Mouse (Mus musculus) myocyte (in vitro differentiated cells): Measurements from ENCODE around the gene Gabbr2. TPM values are rescaled to one million over a fixed set of nuclear protein-coding genes. Genes with fewer than 3 reads are reported as not detected.

ENCODE experiments used
- H3K27me3 ChIP-seq: one replicate; pipeline ENCODE4 v1.6.1; 2011; ENCODE audit not compliant: control insufficient read depth, insufficient read depth, insufficient read length
- H3K36me3 ChIP-seq: one replicate; pipeline ENCODE4 v1.6.1; 2011; ENCODE audit not compliant: control insufficient read depth, insufficient read depth
- H3K4me2 ChIP-seq: one replicate; pipeline ENCODE4 v1.6.1; 2011; ENCODE audit warnings: low read depth, control low read depth
- H3K4me3 ChIP-seq: one replicate; pipeline ENCODE4 v1.5.1; 2011; ENCODE audit warnings: mild to moderate bottlenecking, control low read depth, moderate library complexity
- H3K79me2 ChIP-seq: one replicate; pipeline ENCODE4 v1.6.1; 2011; ENCODE audit not compliant: control insufficient read depth, insufficient read depth
- H3ac ChIP-seq: one replicate; pipeline ENCODE4 v1.6.1; 2011; ENCODE audit not compliant: control insufficient read depth, insufficient read length
- CEBPB ChIP-seq: IDR thresholded peaks from 2 replicates; pipeline ENCODE4 v1.6.1; 2011; ENCODE audit warnings: mild to moderate bottlenecking, moderate library complexity; ENCODE audit not compliant: poor library complexity, insufficient read depth, severe bottlenecking
- E2F4 ChIP-seq: IDR thresholded peaks from one replicate; pipeline ENCODE4 v1.6.1; 2011; ENCODE audit warnings: mild to moderate bottlenecking, control low read depth, moderate library complexity; ENCODE audit not compliant: insufficient read depth
- MAX ChIP-seq: IDR thresholded peaks from one replicate; pipeline ENCODE4 v1.6.1; 2011; ENCODE audit warnings: low read depth, mild to moderate bottlenecking, control low read depth
- MYOD1 ChIP-seq, 3 experiments: IDR thresholded peaks; one replicate each; pipeline ENCODE4 v1.6.1; 2011; ENCODE audit warnings: control low read depth in 2 of 3, low read depth in 2 of 3, mild to moderate bottlenecking in 2 of 3, moderate library complexity in 1 of 3; ENCODE audit not compliant: insufficient read length in 2 of 3, control insufficient read depth in 1 of 3
- MYOG ChIP-seq, 3 experiments: IDR thresholded peaks; one replicate each; pipeline ENCODE4 v1.6.1; 2011; ENCODE audit warnings: control low read depth in 2 of 3, low read depth in 2 of 3, mild to moderate bottlenecking in 2 of 3; ENCODE audit not compliant: insufficient read length in 2 of 3, control insufficient read depth in 1 of 3, insufficient read depth in 1 of 3
- POLR2A ChIP-seq: IDR thresholded peaks from one replicate; pipeline ENCODE4 v1.6.1; 2011; ENCODE audit warnings: low read depth, mild to moderate bottlenecking, control low read depth, moderate library complexity; ENCODE audit not compliant: insufficient read length
- POLR2AphosphoS2 ChIP-seq: IDR thresholded peaks from one replicate; pipeline ENCODE4 v1.6.1; 2011; ENCODE audit warnings: low read depth, control low read depth; ENCODE audit not compliant: insufficient read length
- REST ChIP-seq: IDR thresholded peaks from one replicate; pipeline ENCODE4 v1.6.1; 2011; ENCODE audit warnings: mild to moderate bottlenecking, control low read depth, moderate library complexity; ENCODE audit not compliant: insufficient read depth, insufficient read length
- SRF ChIP-seq: IDR thresholded peaks from one replicate; pipeline ENCODE4 v1.6.1; 2011; ENCODE audit warnings: low read depth; ENCODE audit not compliant: control insufficient read depth, insufficient read length
- TCF12 ChIP-seq: IDR thresholded peaks from one replicate; pipeline ENCODE4 v1.6.1; 2011; ENCODE audit warnings: mild to moderate bottlenecking, control low read depth; ENCODE audit not compliant: poor library complexity, insufficient read depth, severe bottlenecking
- TCF3 ChIP-seq: IDR thresholded peaks from one replicate; pipeline ENCODE4 v1.6.1; 2011; ENCODE audit warnings: low read depth, control low read depth; ENCODE audit not compliant: insufficient read length
- USF1 ChIP-seq: IDR thresholded peaks from one replicate; pipeline ENCODE4 v1.6.1; 2011; ENCODE audit warnings: low read depth, mild to moderate bottlenecking, control low read depth, moderate library complexity
- polyA plus RNA-seq: library from polyadenylated mRNA; unstranded; fragments of >200 nt; fragmentation: generic; extraction: Trizol; gene quantifications from one replicate; pipeline ENCODE4 v1.2.1, GENCODE M21; 2012; ENCODE audit warnings: missing spikeins

Gene Gabbr2
- polyA plus RNA-seq, 1 experiment = not detected

DNA sequence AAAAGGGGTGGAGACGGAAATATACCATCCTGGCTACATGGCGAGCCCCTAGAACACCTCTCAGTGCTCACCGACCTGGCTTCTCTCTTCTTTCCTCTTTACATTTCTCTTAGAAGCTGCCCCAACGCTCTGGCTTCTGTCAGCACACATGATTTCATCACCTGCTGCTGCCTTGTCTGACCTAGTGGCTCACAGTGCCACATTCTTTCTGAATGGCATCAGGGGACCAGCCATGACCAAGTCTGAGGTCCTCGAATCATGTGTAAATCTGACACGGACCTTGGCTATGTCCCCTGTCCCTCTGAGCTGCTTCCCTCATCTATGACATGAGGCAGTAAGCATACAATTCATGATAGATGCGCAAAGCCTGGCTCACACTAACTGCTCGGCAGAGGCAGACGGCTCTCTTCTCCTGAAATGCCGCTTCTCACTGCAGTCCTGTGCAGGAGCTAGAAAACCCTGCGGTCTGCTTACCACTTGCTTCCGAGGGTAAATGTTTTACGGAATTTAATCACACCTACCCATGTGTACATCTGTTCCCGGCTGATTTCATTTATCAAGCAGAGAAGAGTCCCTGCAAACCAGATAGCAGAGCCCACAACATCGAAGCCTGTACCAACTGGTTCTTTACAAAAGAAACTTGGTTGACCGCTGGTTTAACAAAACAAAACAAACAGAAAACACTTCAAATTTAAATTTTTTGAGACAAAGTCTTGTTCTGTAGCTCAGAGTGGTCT, 270.7 kb downstream of the Gabbr2 start:
- Histone ChIP-seq H3K27me3 (no peaks in the 10 kb centered on the region), H3K36me3 (no peaks in the 10 kb centered on the region), H3ac (no peak overlapping the region), H3K4me2 (no peak overlapping the region), H3K79me2 (no peaks in the 10 kb centered on the region), H3K4me3 (no peak overlapping the region)
- TF ChIP-seq TCF12 = no peak
- no peak for TF ChIP-seq SRF
- no peak for TF ChIP-seq E2F4
- TF ChIP-seq USF1 = no peak
- TF ChIP-seq MYOG (IDR thresholded peaks at IDR 0.05; ENCODE audit: control insufficient read depth in 1 of 3, insufficient read depth in 1 of 3, insufficient read length in 2 of 3, low read depth in 2 of 3) = no peak
- no peak for TF ChIP-seq CEBPB
- TF ChIP-seq POLR2AphosphoS2 = no peak

DNA sequence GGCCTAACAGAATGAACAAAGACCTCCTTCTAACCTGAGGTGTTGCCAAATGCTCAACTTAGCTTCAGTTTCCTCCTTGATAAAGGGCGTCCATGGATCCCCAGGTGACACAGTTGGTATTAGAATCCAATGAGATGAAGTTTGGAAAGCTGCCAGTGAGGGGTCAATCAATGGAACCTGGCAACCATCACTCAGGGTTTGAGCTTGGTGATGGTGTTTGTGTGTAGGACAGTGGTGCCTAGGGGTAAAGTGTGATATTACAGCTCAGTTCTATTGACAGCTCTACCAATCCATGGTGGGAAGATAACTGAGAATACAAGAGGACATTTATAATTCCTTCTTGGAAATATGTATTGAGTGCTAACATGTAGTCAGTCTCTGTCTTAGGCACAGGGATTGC, 271.6 kb downstream of the Gabbr2 start:
- Histone ChIP-seq H3K27me3 (no peaks in the 10 kb centered on the region), H3K4me2 (no peak overlapping the region), H3K79me2 (no peaks in the 10 kb centered on the region), H3ac (no peak overlapping the region), H3K4me3 (no peak overlapping the region), H3K36me3 (no peaks in the 10 kb centered on the region)
- TF ChIP-seq REST = no peak
- no peak for TF ChIP-seq MYOD1 (IDR thresholded peaks at IDR 0.05; ENCODE audit: control insufficient read depth in 1 of 3, insufficient read length in 2 of 3, low read depth in 2 of 3)
- no peak for TF ChIP-seq E2F4
- no peak for TF ChIP-seq USF1
- no peak for TF ChIP-seq POLR2A
- TF ChIP-seq TCF12 = no peak
- TF ChIP-seq CEBPB = no peak

DNA sequence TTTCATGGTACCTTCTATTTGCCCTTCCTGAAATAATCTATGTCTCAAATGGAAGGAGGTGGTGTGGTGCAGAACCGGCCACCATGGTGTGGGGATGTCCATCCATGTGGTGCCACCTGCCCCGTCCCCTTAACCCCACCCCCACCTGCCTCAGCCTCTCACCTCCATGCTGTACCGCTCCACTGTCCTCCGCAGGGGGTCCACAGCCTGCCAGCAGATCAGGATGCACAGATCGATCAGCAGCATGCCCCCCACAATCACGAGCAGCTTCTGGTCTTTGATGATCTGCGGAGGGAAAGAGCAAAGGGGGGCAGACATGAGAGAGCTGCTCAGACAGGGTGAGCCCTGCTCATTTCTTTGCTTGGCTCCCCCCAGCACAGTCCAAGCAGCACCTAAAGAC, 273.0 kb downstream of the Gabbr2 start:
- Histone ChIP-seq H3K27me3 (no peaks in the 10 kb centered on the region), H3ac (no peak overlapping the region), H3K36me3 (no peaks in the 10 kb centered on the region), H3K4me3 (no peak overlapping the region), H3K79me2 (no peaks in the 10 kb centered on the region), H3K4me2 (no peak overlapping the region)
- no peak for TF ChIP-seq TCF3

DNA sequence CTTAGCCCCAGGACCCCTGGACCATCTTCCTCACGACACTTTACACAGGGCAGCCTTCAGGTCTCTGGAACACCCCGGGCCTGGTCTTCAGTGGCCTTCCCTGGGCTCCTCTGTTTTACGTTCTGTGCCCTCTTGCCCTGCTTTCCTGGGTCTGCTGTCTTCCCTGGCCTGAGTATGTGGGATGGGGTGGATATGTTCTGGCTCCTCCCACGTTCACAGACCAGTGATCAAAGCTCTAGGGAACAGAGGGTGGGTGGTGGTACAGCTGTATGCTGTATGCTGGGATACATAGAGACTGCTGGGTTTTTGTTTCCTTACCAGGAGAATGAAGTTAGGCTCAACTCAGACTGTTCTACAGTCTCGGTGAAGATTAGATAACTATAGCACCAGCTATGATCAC, 274.5 kb downstream of the Gabbr2 start:
- no peak overlapping the region for H3K4me2 ChIP-seq
- no peaks in the 10 kb centered on the region for H3K27me3 ChIP-seq
- H3K36me3 ChIP-seq = no peaks in the 10 kb centered on the region
- no peak overlapping the region for H3K4me3 ChIP-seq
- no peak overlapping the region for H3ac ChIP-seq
- TF ChIP-seq SRF = no peak
- TF ChIP-seq REST = no peak
- no peak for TF ChIP-seq POLR2AphosphoS2
- TF ChIP-seq TCF12 = no peak
- no peak for TF ChIP-seq MYOG (IDR thresholded peaks at IDR 0.05; ENCODE audit: control insufficient read depth in 1 of 3, insufficient read depth in 1 of 3, insufficient read length in 2 of 3, low read depth in 2 of 3)
- no peak for TF ChIP-seq MYOD1 (IDR thresholded peaks at IDR 0.05; ENCODE audit: control insufficient read depth in 1 of 3, insufficient read length in 2 of 3, low read depth in 2 of 3)
- no peak for TF ChIP-seq USF1
- TF ChIP-seq E2F4 = no peak
- no peak for TF ChIP-seq CEBPB
- no peak for TF ChIP-seq TCF3
- no peak for TF ChIP-seq MAX
- no peak for TF ChIP-seq POLR2A
- H3K79me2 ChIP-seq = no peaks in the 10 kb centered on the region

DNA sequence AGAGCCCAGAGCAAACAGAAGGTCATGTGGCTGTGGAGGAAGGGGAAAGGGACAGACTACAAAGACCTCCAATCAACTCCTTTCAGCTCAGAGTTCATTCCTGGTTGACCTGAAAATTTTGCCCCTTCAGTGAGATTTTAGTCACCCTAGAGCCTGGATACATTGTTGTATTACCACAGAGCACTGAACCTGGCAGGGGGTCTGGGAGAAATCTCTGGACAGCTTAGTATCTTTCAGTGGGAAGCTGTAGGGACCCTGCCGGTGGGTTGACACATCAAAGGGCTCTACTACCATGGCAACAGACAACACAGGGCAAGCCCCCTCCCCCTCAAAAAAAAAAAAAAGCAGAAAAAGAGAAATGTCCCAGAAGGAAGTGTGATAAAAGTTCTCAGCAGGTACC, 275.3 kb downstream of the Gabbr2 start:
- H3K4me2 ChIP-seq = no peak overlapping the region
- H3K4me3 ChIP-seq = no peak overlapping the region
- no peak overlapping the region for H3ac ChIP-seq
- no peak for TF ChIP-seq REST
- TF ChIP-seq MAX = no peak
- no peak for TF ChIP-seq POLR2AphosphoS2
- no peak for TF ChIP-seq TCF12
- TF ChIP-seq TCF3 = no peak
- TF ChIP-seq CEBPB = no peak
- no peak for TF ChIP-seq MYOD1 (IDR thresholded peaks at IDR 0.05; ENCODE audit: control insufficient read depth in 1 of 3, insufficient read length in 2 of 3, low read depth in 2 of 3)
- no peak for TF ChIP-seq POLR2A
- H3K27me3 ChIP-seq = no peaks in the 10 kb centered on the region
- H3K36me3 ChIP-seq = no peaks in the 10 kb centered on the region
- H3K79me2 ChIP-seq = no peaks in the 10 kb centered on the region
